Mouse (Mus musculus) bone marrow, adult 2 months (tissue): ENCODE results near the gene Coa3.

ENCODE experiments used
- CTCF ChIP-seq: fragments of 200-500 bp; IDR thresholded peaks from 2 replicates; pipeline ENCODE4 v1.5.1; 2011; ENCODE audit warnings: low read length, control low read depth; ENCODE audit not compliant: control insufficient read depth, insufficient read depth
- POLR2A ChIP-seq: fragments of 200-500 bp; IDR thresholded peaks from 2 replicates; pipeline ENCODE4 v1.6.1; 2011; ENCODE audit warnings: low read depth, mild to moderate bottlenecking, control low read depth, low read length, borderline replicate concordance; ENCODE audit not compliant: control insufficient read depth

- TF ChIP-seq CTCF (no peak), POLR2A (no peak)
Measured at GRCm38 (mm10) chr11:101232010-101232839, 46.7 kb downstream of the Coa3 start.
